Mouse (Mus musculus) thymus, postnatal 25 days (tissue): ENCODE results near the gene Kcns1.

ENCODE experiments used
- DNase-seq: peaks from one replicate; pipeline ENCODE4 v3.0.0; 2022

Gene Kcns1

DNA sequence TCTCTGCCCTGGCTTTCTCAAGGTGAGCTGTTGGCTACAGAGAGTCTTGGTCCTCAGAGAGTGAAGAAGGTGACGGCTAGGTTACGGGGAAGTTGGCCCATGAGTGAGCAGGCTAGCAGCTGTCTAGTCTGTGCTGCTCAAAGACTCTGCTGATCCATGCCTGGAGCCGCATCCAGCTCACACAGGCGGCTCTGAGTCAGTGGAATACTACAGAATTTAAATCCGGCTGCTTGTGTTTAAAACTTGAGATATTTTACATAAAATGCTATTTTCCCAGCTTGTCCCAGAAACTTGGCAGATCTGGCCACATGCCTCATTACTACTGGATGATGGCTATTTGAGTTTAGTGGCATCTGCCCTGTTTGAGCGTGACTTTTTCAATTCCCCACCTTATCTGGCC, 51.4 kb downstream of the Kcns1 start:
- no peak for DNase-seq

DNA sequence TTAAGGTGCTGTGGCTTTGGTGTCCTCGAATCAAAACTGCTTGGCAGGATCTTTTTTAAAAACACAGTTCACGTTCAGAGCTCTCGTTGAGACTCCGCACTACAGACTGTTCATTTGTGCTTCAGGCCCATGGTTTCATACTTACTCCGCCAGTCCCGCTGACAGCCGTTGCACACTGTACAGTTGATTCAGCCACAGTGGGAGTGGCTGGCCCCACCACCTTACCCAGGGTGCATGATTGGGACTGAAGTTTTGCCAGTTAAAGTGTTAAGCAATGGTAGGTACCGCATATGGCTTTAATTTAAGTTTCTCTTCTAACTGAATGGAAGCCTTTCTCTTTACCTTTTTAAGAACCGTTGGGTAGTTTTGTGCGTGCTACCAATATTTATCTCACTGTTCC, 55.4 kb downstream of the Kcns1 start:
- no peak for DNase-seq

DNA sequence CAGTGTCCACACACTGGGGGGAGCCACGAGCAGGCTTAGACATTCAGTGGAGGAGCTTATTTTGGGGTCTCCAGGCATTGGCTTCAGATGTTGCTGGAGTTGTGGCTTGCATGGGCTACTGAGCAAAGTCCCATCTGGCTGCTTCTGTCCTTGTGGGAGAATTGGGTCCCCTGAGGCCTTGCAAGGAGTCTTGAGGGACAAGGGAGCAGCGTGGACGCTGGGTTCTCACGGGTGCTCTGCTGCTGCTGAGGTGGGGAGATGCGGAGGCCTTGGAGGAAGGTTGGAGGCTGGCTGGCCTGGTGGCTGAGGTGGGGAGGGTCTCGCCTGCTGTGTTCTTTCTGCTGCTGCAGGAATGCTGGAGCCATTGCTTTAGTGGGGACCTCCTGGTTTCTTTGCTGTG, 56.9 kb downstream of the Kcns1 start:
- no peak for DNase-seq
